Mouse (Mus musculus) intestine, embryonic 15.5 days (tissue): ENCODE results near the gene Chmp4b. TPM values are rescaled to one million over a fixed set of nuclear protein-coding genes. Genes with fewer than 3 reads are reported as not detected.
A peak's percentile ranks its signal among the peaks of the same experiment; 100 is the strongest.

Experiments
- ATAC-seq: fragments of 200-750 bp; cut with Nextera tagmentation; 2 replicates; pipeline ENCODE4 v1.8.0; 2017; ENCODE audit warnings: moderate TSS enrichment, moderate library complexity
- H3K27ac ChIP-seq: fragments of 300-500 bp; sonication (generic); 2 replicates; pipeline ENCODE4 v1.5.1; 2015; ENCODE audit warnings: mild to moderate bottlenecking, inconsistent platforms
- H3K27me3 ChIP-seq: fragments of 300-500 bp; sonication (generic); replicated peaks from 2 replicates; pipeline ENCODE4 v1.6.1; 2015; ENCODE audit warnings: inconsistent platforms
- H3K36me3 ChIP-seq: fragments of 300-500 bp; sonication (generic); 2 replicates; pipeline ENCODE4 v1.6.1; 2015; ENCODE audit warnings: inconsistent platforms
- H3K4me1 ChIP-seq: fragments of 300-500 bp; sonication (generic); replicated peaks from 2 replicates; pipeline ENCODE4 v1.6.1; 2015; ENCODE audit warnings: inconsistent platforms
- H3K4me2 ChIP-seq: fragments of 300-500 bp; sonication (generic); replicated peaks from 2 replicates; pipeline ENCODE4 v1.6.1; 2015; ENCODE audit warnings: mild to moderate bottlenecking, inconsistent platforms
- H3K4me3 ChIP-seq: fragments of 300-500 bp; sonication (generic); replicated peaks from 2 replicates; pipeline ENCODE4 v1.5.1; 2015; ENCODE audit warnings: inconsistent platforms
- H3K9ac ChIP-seq: fragments of 300-500 bp; sonication (generic); 2 replicates; pipeline ENCODE4 v1.6.1; 2015; ENCODE audit warnings: inconsistent platforms
- H3K9me3 ChIP-seq: fragments of 300-500 bp; sonication (generic); 2 replicates; pipeline ENCODE4 v1.6.1; 2016; ENCODE audit warnings: inconsistent platforms
- WGBS: fragments of 180-500 bp; shearing (Covaris S2); methylation state at CpG from one replicate; pipeline ENCODE4 v1.1.7; 2015; 5-methylcytosine and 5-hydroxymethylcytosine counted together
- polyA plus RNA-seq: library from polyadenylated mRNA; unstranded; fragments of >200 nt; fragmentation: Nextera tagmentation; extraction: Ambion mirVana; gene quantifications from 2 replicates; pipeline ENCODE4 v1.2.1, GENCODE M21; 2015

The Chmp4b gene
- polyA plus RNA-seq, 1 experiment from 2014 or later, result 36.3 TPM

DNA sequence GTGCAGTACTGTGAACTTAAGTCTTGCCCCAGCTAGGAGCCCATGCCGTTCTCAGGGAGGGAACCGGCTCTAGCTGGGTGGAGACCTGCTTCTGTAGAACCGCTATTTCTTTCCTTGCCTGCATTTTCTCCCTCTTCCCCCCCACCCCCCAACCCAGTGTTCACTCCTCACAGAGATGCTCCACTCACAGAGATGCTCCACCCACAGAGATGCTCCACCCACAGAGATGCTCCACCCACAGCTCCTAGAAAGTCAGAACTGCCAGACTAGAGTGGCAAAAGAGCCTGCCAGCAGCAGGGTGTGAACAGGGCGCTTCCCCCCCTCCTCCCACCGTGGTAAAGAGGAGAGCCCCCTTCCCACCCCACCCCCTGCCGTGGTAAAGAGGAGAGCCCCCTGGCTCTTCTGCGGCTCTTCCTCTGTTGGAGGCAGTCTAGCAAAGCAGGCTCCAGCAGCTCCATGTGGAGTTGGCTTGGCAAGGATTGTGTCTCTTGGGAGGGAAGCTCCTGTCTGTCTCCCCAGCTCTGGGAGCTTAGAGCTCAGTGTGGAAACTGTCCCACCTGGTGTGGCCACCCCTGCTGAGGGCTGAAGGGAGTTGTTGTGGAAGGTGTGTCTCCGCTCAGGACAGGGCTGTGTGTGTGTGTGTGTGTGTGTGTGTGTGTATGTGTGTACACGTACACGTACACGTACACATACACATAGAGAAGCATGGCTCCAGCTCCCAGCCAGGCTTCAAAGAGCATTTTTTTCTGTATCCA lies 41.9 kb downstream of the Chmp4b start:
- no peaks in the 10 kb centered on the region for H3K4me1 ChIP-seq
- H3K9me3 ChIP-seq, result no peaks in the 10 kb centered on the region
- H3K36me3 ChIP-seq, result peaks cover 37% of the 10 kb centered on the region
- peak; percentile 24; the same call in 1 of the 2 replicates for ATAC-seq
- H3K27me3 ChIP-seq, result no peaks in the 10 kb centered on the region
- no peak overlapping the region for H3K4me2 ChIP-seq
- no peak overlapping the region for H3K9ac ChIP-seq
- 0 out of 2 replicates have a peak overlapping the region, but pooled peaks have one; percentile 27 for H3K27ac ChIP-seq
- 74% methylated on average over 11 of the region's 11 CpGs for WGBS
- no peak overlapping the region for H3K4me3 ChIP-seq

DNA sequence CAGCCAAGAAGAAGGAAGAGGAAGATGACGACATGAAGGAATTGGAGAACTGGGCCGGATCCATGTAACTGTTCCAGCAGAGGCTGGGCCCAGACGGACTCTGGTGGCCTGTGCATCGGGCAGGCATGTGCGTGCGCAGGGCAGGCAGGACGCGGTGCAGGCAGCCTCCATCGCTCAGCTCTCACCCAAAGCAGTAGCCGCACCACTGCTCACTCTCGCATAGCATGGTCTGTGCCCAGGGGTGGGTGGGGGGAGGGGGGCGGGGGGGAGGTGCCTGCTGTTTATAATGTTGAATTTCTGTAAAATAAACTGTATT lies 42.4 kb downstream of the Chmp4b start:
- 0 out of 2 replicates have a peak overlapping the region, but pooled peaks have one; percentile 3 for H3K27ac ChIP-seq

DNA sequence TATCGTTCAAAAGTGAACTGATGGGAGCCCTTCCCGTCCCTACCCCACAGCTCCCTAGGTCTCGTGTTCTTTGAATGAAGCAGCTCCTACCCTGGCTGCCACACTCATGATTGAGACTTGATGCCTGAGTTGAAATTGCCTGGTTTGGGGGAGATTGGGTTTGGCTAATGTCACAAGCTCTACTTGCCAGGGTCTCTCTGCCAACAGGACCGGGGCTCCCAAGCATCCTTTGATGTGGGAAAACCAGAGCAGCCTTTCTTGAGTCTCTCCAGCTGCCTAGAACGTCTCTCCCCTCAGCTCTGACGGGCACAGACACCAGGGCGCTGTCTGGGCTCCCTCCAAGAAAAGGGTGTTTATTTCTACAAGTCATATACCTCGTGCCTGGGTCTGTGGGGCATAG lies 44.2 kb downstream of the Chmp4b start:
- H3K36me3 ChIP-seq, result peaks cover 24% of the 10 kb centered on the region

More for the DNA sequence above, 42.4 kb downstream of the Chmp4b start:
- Histone ChIP-seq H3K4me1 (no peaks in the 10 kb centered on the region), H3K27me3 (no peaks in the 10 kb centered on the region), H3K4me2 (no peak overlapping the region), H3K9ac (no peak overlapping the region), H3K9me3 (no peaks in the 10 kb centered on the region), H3K4me3 (no peak overlapping the region), H3K36me3 (peaks cover 37% of the 10 kb centered on the region)
- WGBS, result 77% methylated on average over 12 of the region's 12 CpGs
- ATAC-seq, result peak; percentile 38; the same call in 1 of the 2 replicates

DNA sequence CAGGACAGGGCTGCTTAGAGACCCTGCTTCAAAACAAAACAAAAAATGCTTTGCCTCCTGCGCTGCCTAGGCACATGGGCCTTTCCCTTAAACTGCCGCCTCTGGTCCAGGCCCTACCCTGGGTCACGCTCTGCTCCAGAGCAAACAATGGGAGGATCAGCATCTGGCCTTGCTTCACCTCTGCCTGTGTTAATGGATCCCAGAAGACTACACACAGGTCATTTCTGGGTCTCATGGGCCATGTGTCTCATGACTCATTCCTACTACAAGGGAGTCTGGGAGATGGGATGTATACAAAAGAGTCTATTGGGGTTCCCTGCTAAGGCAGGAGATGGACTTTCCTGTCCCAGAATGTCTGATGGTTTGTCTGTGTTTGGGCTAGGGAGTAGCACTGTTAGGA lies 45.2 kb downstream of the Chmp4b start:
- 70% methylated on average over 3 of the region's 3 CpGs for WGBS
- H3K4me1 ChIP-seq, result no peaks in the 10 kb centered on the region
- no peak for ATAC-seq
- no peaks in the 10 kb centered on the region for H3K9me3 ChIP-seq
- no peak overlapping the region for H3K4me2 ChIP-seq
- H3K36me3 ChIP-seq, result peaks cover 20% of the 10 kb centered on the region
- H3K27ac ChIP-seq, result no peak overlapping the region
- no peaks in the 10 kb centered on the region for H3K27me3 ChIP-seq
- H3K9ac ChIP-seq, result no peak overlapping the region
- H3K4me3 ChIP-seq, result no peak overlapping the region

More for the DNA sequence above, 44.2 kb downstream of the Chmp4b start:
- no peak for ATAC-seq
- Histone ChIP-seq H3K4me1 (no peaks in the 10 kb centered on the region), H3K9me3 (no peaks in the 10 kb centered on the region), H3K9ac (no peak overlapping the region), H3K4me3 (no peak overlapping the region), H3K27ac (no peak overlapping the region), H3K27me3 (no peaks in the 10 kb centered on the region), H3K4me2 (no peak overlapping the region)
- 62% methylated on average over 8 of the region's 8 CpGs for WGBS

DNA sequence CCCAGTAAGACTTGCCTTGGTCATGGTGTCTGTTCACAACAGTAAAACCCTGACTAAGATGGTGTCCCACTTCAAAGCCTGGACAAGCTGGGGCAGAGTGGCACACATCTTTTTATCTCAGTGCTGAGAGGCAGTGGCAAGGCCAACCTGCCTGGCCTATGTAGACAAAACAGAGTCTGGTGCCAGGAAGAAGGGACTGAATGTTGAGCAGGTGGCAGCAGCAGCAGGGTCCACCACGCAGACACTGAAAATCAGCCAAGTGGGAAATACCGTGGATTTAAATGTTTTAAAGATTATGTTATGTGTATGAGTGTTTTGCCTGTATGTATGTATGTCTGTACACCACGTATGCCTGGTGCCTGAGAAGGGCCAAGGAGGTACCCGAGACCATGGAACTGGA lies 47.9 kb downstream of the Chmp4b start:
- H3K4me1 ChIP-seq, result peaks cover 4% of the 10 kb centered on the region; the same call in 1 of the 2 replicates
- H3K36me3 ChIP-seq, result peaks cover 6% of the 10 kb centered on the region; the same call in 1 of the 2 replicates
- H3K4me2 ChIP-seq, result no peak overlapping the region
- 91% methylated on average over 4 of the region's 4 CpGs for WGBS
- no peak for ATAC-seq
- no peak overlapping the region for H3K27ac ChIP-seq
- H3K9ac ChIP-seq, result no peak overlapping the region
- no peaks in the 10 kb centered on the region for H3K27me3 ChIP-seq
- no peaks in the 10 kb centered on the region for H3K9me3 ChIP-seq
- no peak overlapping the region for H3K4me3 ChIP-seq

DNA sequence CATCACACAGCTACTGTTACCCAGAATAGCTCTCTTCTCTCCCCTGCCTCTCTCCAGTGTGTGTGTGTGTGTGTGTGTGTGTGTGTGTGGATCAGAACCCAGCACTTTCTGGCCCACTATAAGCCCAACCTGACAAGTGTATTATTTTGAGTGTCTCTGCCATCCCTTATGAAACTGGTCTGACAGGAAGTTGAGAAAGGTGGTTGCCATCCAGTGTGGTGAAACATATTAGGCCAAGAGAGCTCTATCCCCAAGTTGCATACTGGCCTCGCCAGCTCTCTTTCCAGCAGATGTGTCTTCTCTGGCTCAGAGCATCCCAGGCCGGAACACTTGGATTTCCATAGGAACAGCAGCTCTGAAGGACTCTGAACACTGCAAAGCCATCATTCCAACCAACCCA lies 48.7 kb downstream of the Chmp4b start:
- Histone ChIP-seq H3K4me3 (no peak overlapping the region), H3K4me2 (no peak overlapping the region), H3K36me3 (0 out of 2 replicates have a peak, but pooled peaks cover 5% of the 10 kb centered on the region), H3K27me3 (no peaks in the 10 kb centered on the region), H3K9me3 (no peaks in the 10 kb centered on the region), H3K27ac (no peak overlapping the region), H3K9ac (no peak overlapping the region), H3K4me1 (peaks cover 4% of the 10 kb centered on the region; the same call in 1 of the 2 replicates)
- 78% methylated on average over 2 of the region's 2 CpGs for WGBS
- no peak for ATAC-seq

DNA sequence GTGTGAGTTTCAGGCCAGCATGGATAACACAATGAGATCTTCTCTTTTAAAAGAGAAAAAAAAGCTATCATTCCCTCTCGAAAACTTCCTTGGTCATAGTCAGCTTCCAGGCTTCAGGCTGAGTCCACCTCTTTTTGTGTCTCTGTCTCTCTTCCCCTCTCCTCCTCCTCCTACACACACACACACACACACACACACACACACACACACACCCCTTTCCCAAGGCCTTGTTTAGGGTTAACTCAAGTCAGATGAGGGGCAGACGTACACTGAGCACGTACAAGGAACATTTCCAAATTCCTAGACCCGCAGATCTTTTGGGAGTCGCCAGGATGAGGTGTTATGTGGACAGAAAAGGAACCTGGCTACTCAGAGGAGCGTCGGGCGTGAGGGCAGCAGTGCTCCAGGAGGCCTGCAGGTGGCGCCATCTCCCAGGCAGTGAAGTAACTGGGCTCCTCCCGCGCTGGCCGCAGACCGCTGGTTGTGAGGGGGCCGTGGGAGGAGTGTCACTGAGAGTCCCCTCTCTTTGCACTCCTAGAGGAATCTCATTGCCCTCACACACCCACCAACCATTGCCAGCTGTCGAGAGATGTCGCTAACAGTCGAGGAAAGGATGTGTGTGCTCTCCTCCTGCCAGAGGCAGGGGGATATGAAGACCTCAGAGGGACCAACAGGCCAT lies 51.3 kb downstream of the Chmp4b start:
- H3K4me2 ChIP-seq, result peak overlapping the region; percentile 46
- H3K4me1 ChIP-seq, result peaks cover 7% of the 10 kb centered on the region; the same call in 1 of the 2 replicates
- no peak overlapping the region for H3K9ac ChIP-seq
- no peaks in the 10 kb centered on the region for H3K36me3 ChIP-seq
- no peaks in the 10 kb centered on the region for H3K27me3 ChIP-seq
- peak; percentile 78 for ATAC-seq
- no peaks in the 10 kb centered on the region for H3K9me3 ChIP-seq
- H3K4me3 ChIP-seq, result no peak overlapping the region
- no peak overlapping the region for H3K27ac ChIP-seq
- 5% methylated on average over 17 of the region's 17 CpGs for WGBS

DNA sequence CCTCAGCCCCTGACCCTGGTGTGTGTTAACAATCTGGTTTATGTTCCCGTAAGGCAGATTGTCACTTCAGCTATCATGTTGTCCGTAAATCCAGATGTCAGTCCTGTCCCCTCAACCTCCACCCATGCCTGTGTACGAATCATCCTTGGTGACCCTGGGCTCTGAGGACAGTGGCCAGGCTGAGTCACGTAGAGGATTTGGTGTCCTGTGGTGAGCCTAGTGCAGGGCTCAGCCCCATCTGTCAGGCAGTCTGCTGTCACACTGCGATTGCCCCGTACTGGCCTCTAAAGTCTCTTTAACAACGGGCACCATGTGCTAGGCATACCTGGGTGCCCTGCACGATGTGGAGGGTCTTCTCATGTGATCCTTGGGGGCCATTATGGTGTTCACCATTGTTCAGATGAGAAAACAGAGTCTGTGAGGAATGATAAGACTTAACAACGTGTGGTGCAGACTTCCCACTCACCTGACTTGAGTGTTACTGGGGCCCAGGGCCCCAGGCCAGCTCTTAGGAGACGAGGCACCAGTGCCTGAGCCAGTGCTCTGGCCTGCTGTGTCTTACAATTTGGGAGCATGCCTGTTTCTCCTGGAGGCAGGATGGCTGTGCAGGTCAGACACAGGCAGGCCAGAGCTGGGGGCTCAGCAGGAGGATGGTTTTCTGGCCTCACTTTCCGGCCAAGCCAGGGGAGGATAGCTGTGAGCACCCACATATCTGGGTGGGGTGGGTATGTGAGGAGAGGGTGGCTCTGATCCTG lies 55.2 kb downstream of the Chmp4b start:
- H3K27me3 ChIP-seq, result no peaks in the 10 kb centered on the region
- H3K4me3 ChIP-seq, result no peak overlapping the region
- H3K4me2 ChIP-seq, result no peak overlapping the region
- H3K27ac ChIP-seq, result no peak overlapping the region
- no peak overlapping the region for H3K9ac ChIP-seq
- no peaks in the 10 kb centered on the region for H3K36me3 ChIP-seq
- 64% methylated on average over 11 of the region's 11 CpGs for WGBS
- H3K9me3 ChIP-seq, result no peaks in the 10 kb centered on the region
- no peak for ATAC-seq
- peaks cover 8% of the 10 kb centered on the region; the same call in 1 of the 2 replicates for H3K4me1 ChIP-seq

DNA sequence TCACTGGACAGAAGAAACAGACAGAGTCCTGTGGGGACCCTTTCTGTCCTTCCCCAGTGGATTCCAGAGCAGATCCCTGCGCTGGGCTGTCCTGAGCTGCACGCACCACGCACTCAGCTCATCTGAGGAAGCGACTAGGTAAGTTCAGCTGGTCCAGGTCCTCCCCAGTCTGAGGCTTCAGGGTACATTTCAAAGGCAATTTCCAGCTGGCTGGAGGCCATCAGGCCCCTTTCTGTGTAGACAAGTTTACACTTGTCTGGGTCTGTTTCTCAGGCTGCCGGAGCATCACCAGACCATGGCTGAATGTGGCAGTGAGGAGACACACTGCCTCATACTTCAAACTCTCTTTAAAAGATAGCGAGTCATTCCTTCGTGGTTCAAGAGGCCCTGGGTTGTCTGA lies 55.8 kb downstream of the Chmp4b start:
- Histone ChIP-seq H3K4me1 (peaks cover 12% of the 10 kb centered on the region; the same call in 1 of the 2 replicates), H3K27me3 (no peaks in the 10 kb centered on the region), H3K9me3 (no peaks in the 10 kb centered on the region), H3K27ac (no peak overlapping the region), H3K4me3 (no peak overlapping the region), H3K4me2 (no peak overlapping the region), H3K9ac (no peak overlapping the region), H3K36me3 (no peaks in the 10 kb centered on the region)
- ATAC-seq, result no peak
- 50% methylated on average over 7 of the region's 7 CpGs for WGBS

DNA sequence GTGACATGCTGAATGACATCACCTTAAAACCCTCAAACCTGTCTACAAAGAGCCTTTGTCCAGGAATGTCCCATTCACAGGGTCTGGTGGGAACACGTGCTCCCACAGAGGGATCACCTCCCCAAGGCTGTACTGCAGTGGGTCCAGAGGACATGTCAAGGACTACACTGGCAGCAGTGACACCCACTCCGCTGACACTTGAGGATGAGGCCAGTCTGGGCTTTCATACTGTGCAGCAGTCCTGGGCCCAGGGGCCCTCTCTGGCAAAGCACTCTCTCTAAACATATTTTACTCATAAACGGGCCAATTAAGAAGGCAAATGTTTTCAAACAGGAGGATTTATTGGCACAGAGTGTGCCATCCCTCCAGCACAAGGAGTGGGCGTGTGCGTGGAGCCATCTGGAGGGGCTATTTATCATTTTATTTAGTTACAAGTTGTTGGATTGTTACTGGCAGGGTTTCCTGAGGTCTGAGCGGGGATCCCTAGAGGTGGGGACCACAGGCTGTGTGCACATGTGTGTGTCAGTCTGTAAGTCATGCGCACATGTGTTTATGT lies 56.4 kb downstream of the Chmp4b start:
- ATAC-seq, result no peak
- Histone ChIP-seq H3K9ac (no peak overlapping the region), H3K36me3 (no peaks in the 10 kb centered on the region), H3K27me3 (no peaks in the 10 kb centered on the region), H3K4me1 (peaks cover 11% of the 10 kb centered on the region; the same call in 1 of the 2 replicates), H3K9me3 (no peaks in the 10 kb centered on the region), H3K4me2 (no peak overlapping the region), H3K4me3 (no peak overlapping the region), H3K27ac (no peak overlapping the region)
- 56% methylated on average over 7 of the region's 7 CpGs for WGBS

DNA sequence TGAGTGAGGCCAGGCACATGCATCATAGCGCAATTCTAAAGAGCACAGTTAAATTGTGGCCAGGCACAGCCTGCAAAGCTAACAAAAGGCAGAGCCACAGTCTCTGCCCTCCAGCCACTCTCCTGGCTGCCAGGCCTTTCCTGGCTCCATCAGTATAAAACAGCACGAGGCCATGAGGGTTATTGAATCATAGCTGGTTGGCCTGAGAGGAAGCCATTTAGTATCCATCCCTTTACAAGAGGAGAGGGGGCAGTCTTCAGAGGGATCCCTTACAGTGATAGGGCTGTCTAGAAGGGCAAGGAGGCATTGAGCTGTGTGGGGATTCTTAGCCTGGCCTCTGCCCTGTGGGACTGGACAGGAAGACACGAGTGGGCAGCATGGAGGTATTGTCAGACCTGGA lies 60.2 kb downstream of the Chmp4b start:
- 45% methylated on average over 3 of the region's 3 CpGs for WGBS
- no peak overlapping the region for H3K9ac ChIP-seq
- H3K9me3 ChIP-seq, result no peaks in the 10 kb centered on the region
- no peak overlapping the region for H3K27ac ChIP-seq
- no peaks in the 10 kb centered on the region for H3K36me3 ChIP-seq
- no peak overlapping the region for H3K4me3 ChIP-seq
- H3K4me1 ChIP-seq, result 0 out of 2 replicates have a peak, but pooled peaks cover 10% of the 10 kb centered on the region
- no peaks in the 10 kb centered on the region for H3K27me3 ChIP-seq
- ATAC-seq, result no peak
- H3K4me2 ChIP-seq, result no peak overlapping the region

DNA sequence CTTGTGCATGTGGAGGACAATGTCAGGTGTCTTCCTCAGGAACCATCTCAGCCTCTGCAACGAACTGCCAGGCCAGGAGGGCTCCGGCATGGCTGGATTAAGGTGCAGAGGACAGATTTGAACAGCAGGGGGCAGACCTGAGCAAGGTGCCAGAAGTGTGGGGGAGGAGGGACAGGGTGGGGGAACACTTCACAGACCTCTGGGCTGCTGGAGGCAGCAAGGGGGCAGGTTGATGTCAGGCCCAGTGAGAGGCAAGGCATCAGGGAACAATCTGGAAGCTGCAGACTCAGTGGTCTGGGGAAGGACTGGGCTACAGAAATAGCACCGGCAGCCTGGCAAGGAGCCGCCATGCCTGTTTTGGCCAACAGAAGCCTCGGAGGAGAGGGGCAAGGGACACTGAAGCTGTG lies 60.8 kb downstream of the Chmp4b start:
- ATAC-seq, result peak; percentile 56
- H3K4me1 ChIP-seq, result 0 out of 2 replicates have a peak, but pooled peaks cover 10% of the 10 kb centered on the region
- no peaks in the 10 kb centered on the region for H3K9me3 ChIP-seq
- H3K9ac ChIP-seq, result no peak overlapping the region
- WGBS, result 45% methylated on average over 5 of the region's 5 CpGs
- H3K36me3 ChIP-seq, result no peaks in the 10 kb centered on the region
- H3K4me3 ChIP-seq, result no peak overlapping the region
- H3K4me2 ChIP-seq, result no peak overlapping the region
- H3K27ac ChIP-seq, result no peak overlapping the region
- no peaks in the 10 kb centered on the region for H3K27me3 ChIP-seq
